Mouse (Mus musculus) kidney, postnatal 0 days (tissue): ENCODE data around the gene Ifi209. TPM values are rescaled to one million over a fixed set of nuclear protein-coding genes. Genes with fewer than 3 reads are reported as not detected.
"Not testable (repeated sequence)": the region's sequence is repeated elsewhere in the genome, so short reads cannot be mapped to it uniquely, and the experiment has no call there.

Experiments used
- ATAC-seq: fragments of 200-750 bp; cut with Nextera tagmentation; replicated peaks from 2 replicates; pipeline ENCODE4 v1.8.0; 2017; ENCODE audit warnings: low read depth, moderate number of reproducible peaks, moderate TSS enrichment, moderate library complexity; ENCODE audit not compliant: low FRiP score
- DNase-seq: peaks from one replicate; pipeline ENCODE4 v3.0.0-alpha.2; 2016; ENCODE audit warnings: low spot score
- H3K27ac ChIP-seq: fragments of 300-500 bp; sonication (generic); 2 replicates; pipeline ENCODE4 v1.5.1; 2014; ENCODE audit warnings: mild to moderate bottlenecking
- H3K27me3 ChIP-seq: fragments of 300-500 bp; sonication (generic); 2 replicates; pipeline ENCODE4 v1.6.1; 2014; ENCODE audit warnings: low read length, mixed read lengths; ENCODE audit not compliant: insufficient read depth
- H3K36me3 ChIP-seq: fragments of 300-500 bp; sonication (generic); 2 replicates; pipeline ENCODE4 v1.6.1; 2014; ENCODE audit warnings: low read length, mixed read lengths; ENCODE audit not compliant: insufficient read depth
- H3K4me1 ChIP-seq: fragments of 300-500 bp; sonication (generic); replicated peaks from 2 replicates; pipeline ENCODE4 v1.6.1; 2014; ENCODE audit warnings: antibody characterized with exemption, low read length, mixed read lengths; ENCODE audit not compliant: insufficient read depth
- H3K4me2 ChIP-seq: fragments of 300-500 bp; sonication (generic); 2 replicates; pipeline ENCODE4 v1.6.1; 2014; ENCODE audit warnings: mild to moderate bottlenecking, low read length, moderate library complexity, mixed read lengths
- H3K4me3 ChIP-seq: fragments of 300-500 bp; sonication (generic); replicated peaks from 2 replicates; pipeline ENCODE4 v1.5.1; 2014; ENCODE audit warnings: low read depth, low read length
- H3K9ac ChIP-seq: fragments of 300-500 bp; sonication (generic); 2 replicates; pipeline ENCODE4 v1.6.1; 2014; ENCODE audit warnings: low read depth, low read length
- H3K9me3 ChIP-seq: fragments of 300-500 bp; sonication (generic); replicated peaks from 2 replicates; pipeline ENCODE4 v1.6.1; 2016; ENCODE audit warnings: low read length, inconsistent platforms, mixed read lengths
- CTCF ChIP-seq: IDR thresholded peaks from 2 replicates; pipeline ENCODE4 v1.5.1; 2016; ENCODE audit warnings: antibody characterized with exemption, low read depth, mild to moderate bottlenecking, moderate library complexity
- WGBS: fragments of 180-500 bp; shearing (Covaris S2); extraction: QIAGEN DNeasy Blood & Tissue Kit; methylation state at CpG from one replicate; pipeline ENCODE4 v1.1.7; 2014; 5-methylcytosine and 5-hydroxymethylcytosine counted together
- microRNA-seq: library from miRNA; unstranded; fragments of <30 nt; microRNA quantifications from one replicate; pipeline ENCODE4, GENCODE M21; 2016
- polyA plus RNA-seq: library from polyadenylated mRNA; unstranded; fragments of >200 nt; fragmentation: Nextera tagmentation; extraction: Ambion mirVana; gene quantifications from 2 replicates; pipeline ENCODE4 v1.2.1, GENCODE M21; 2015

Gene Ifi209
- polyA plus RNA-seq, 1 experiment from 2014 or later, result 0.24 TPM

- no peak for TF ChIP-seq CTCF
- Histone ChIP-seq H3K27me3 (no peaks in the 10 kb centered on the region), H3K9ac (no peak overlapping the region), H3K27ac (no peak overlapping the region), H3K9me3 (no peaks in the 10 kb centered on the region), H3K4me2 (no peak overlapping the region), H3K36me3 (no peaks in the 10 kb centered on the region), H3K4me3 (no peak overlapping the region), H3K4me1 (no peaks in the 10 kb centered on the region)
- WGBS, result 85% methylated on average over 5 of the region's 5 CpGs
- ATAC-seq, result no peak
- no peak for DNase-seq
These were observed 3.4 kb downstream of the Ifi209 start for GRCm38 (mm10) chr1:173633969-173634645.

GRCm38 (mm10) chr1:173645393-173645792 lies 14.7 kb downstream of the Ifi209 start:
- Histone ChIP-seq H3K27me3 (no peaks in the 10 kb centered on the region), H3K36me3 (no peaks in the 10 kb centered on the region), H3K9me3 (no peaks in the 10 kb centered on the region), H3K9ac (no peak overlapping the region), H3K4me3 (no peak overlapping the region), H3K4me1 (no peaks in the 10 kb centered on the region), H3K4me2 (no peak overlapping the region), H3K27ac (no peak overlapping the region)
- 80% methylated on average over 2 of the region's 2 CpGs for WGBS
- ATAC-seq (no peak), DNase-seq (no peak)
- TF ChIP-seq CTCF, result no peak

- no peaks in the 10 kb centered on the region for H3K36me3 ChIP-seq
- 58% methylated on average over 4 of the region's 4 CpGs for WGBS
- no peak for DNase-seq
- H3K9me3 ChIP-seq, result no peaks in the 10 kb centered on the region
- H3K9ac ChIP-seq, result no peak overlapping the region
- no peaks in the 10 kb centered on the region for H3K4me1 ChIP-seq
- H3K27ac ChIP-seq, result no peak overlapping the region
- ATAC-seq, result no peak
- no peak overlapping the region for H3K4me2 ChIP-seq
- no peaks in the 10 kb centered on the region for H3K27me3 ChIP-seq
- no peak for TF ChIP-seq CTCF
- no peak overlapping the region for H3K4me3 ChIP-seq
These were observed 27.3 kb downstream of the Ifi209 start for GRCm38 (mm10) chr1:173657973-173658372.

GRCm38 (mm10) chr1:173673458-173674097 lies 42.9 kb downstream of the Ifi209 start, which contains the start of gene Ifi208:
Ifi208 (plus strand) TSS chr1:173673675.
- not testable (repeated sequence) for ATAC-seq, H3K27ac ChIP-seq, H3K4me1 ChIP-seq, H3K36me3 ChIP-seq, H3K9me3 ChIP-seq, H3K9ac ChIP-seq, H3K4me2 ChIP-seq, H3K27me3 ChIP-seq, H3K4me3 ChIP-seq, DNase-seq
- WGBS, result 36% methylated on average over 3 of the region's 3 CpGs

GRCm38 (mm10) chr1:173678605-173679004 lies 47.9 kb downstream of the Ifi209 start:
- not testable (repeated sequence) for ATAC-seq, H3K9me3 ChIP-seq, H3K4me1 ChIP-seq, DNase-seq, H3K36me3 ChIP-seq, H3K27ac ChIP-seq, H3K9ac ChIP-seq, H3K4me3 ChIP-seq, H3K4me2 ChIP-seq, H3K27me3 ChIP-seq
- WGBS, result 74% methylated on average over 1 of the region's 1 CpGs

GRCm38 (mm10) chr1:173694270-173694669 lies 63.6 kb downstream of the Ifi209 start:
- WGBS, result 95% methylated on average over 1 of the region's 1 CpGs
- Histone ChIP-seq H3K9me3 (no peaks in the 10 kb centered on the region), H3K9ac (no peak overlapping the region), H3K27me3 (no peaks in the 10 kb centered on the region), H3K4me3 (no peak overlapping the region), H3K36me3 (no peaks in the 10 kb centered on the region), H3K4me2 (no peak overlapping the region), H3K4me1 (no peaks in the 10 kb centered on the region), H3K27ac (no peak overlapping the region)
- ATAC-seq (no peak), DNase-seq (no peak)
- no peak for TF ChIP-seq CTCF

Small RNA genes lying within 50 kb of the gene (microRNA-seq; reads per million reads assigned to microRNA genes)
- not detected for gene Gm44339

Other genes with a start within 250 kb of the Ifi209 start
- 0.31 and 0.64 TPM in 2 replicates for gene Ifi206, start 139.9 kb upstream of the Ifi209 start, polyA plus RNA-seq
- not detected in 2 replicates for gene Ifi214, start 95.0 kb upstream of the Ifi209 start, polyA plus RNA-seq
- 0.55 and 0.88 TPM in 2 replicates for gene Ifi213, start 31.6 kb upstream of the Ifi209 start, polyA plus RNA-seq
- not detected in 2 replicates for gene Ifi208, start 42.8 kb downstream of the Ifi209 start, polyA plus RNA-seq
- gene Ifi207, start 110.8 kb downstream of the Ifi209 start, polyA plus RNA-seq, result 0.97 and 1.1 TPM in 2 replicates
- gene Ifi204, start 136.0 kb downstream of the Ifi209 start, polyA plus RNA-seq, result 2.3 and 2.6 TPM in 2 replicates